In the genomic region with DNA sequence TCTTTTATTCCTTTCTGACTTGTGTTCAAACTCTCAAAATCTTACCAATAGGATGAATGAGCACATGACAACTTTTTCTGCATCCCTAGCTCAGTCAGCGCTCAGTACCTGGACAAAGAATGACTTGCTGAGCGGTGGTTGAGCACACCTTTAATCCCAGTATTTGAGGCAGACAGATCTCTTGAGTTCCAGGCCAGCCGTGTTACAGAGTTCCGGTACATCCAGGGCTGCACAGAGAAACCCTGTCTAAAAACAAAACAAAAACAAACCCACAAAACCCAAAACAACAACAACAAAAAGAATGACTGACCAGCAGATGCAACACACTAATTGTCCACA, we compare ENCODE assay signal across 8 mouse cellular contexts. TPM values are rescaled to one million over a fixed set of nuclear protein-coding genes. Genes with fewer than 3 reads are reported as not detected.
DNase-seq lines count a peak whose midpoint lies in the region; ATAC-seq and TF ChIP-seq lines count a peak whose summit lies in the region.

No protein-coding gene starts in this region.

- H3K27me3 ChIP-seq in heart, embryonic 10.5 days (ENCODE audit: insufficient read depth, poor library complexity, severe bottlenecking) = no peaks in the 10 kb centered on the region
- no peaks in the 10 kb centered on the region for H3K27me3 ChIP-seq in forebrain, embryonic 13.5 days
- no peaks in the 10 kb centered on the region for H3K27me3 ChIP-seq in liver, embryonic 14.5 days (ENCODE audit: control insufficient read depth, insufficient read depth, low read length)

- 27% methylated on average over 4 of the region's 4 CpGs for WGBS in heart, embryonic 10.5 days
- WGBS in forebrain, embryonic 13.5 days = 19% methylated on average over 4 of the region's 4 CpGs
- WGBS in liver, embryonic 14.5 days (ENCODE audit: insufficient replicate concordance) = 29% methylated on average over 4 of the region's 4 CpGs

- DNase-seq in heart, embryonic 10.5 days (ENCODE audit: low spot score) = no peak
- DNase-seq in heart, postnatal 10 days = no peak
- DNase-seq in liver, embryonic 14.5 days (ENCODE audit: low read depth in 3 of 3, low spot score in 3 of 3) = no peak
- DNase-seq in thymus, postnatal 36 days = no peak
- no peak for DNase-seq in left cerebral cortex, adult 18-20 months (ENCODE audit: low spot score in 2 of 2)

- H3K4me3 ChIP-seq in heart, embryonic 10.5 days = peak overlapping the region; percentile 90
- H3K4me3 ChIP-seq in forebrain, embryonic 13.5 days = peak overlapping the region; percentile 81
- peak overlapping the region; percentile 60 to 78 for H3K4me3 ChIP-seq in liver, embryonic 14.5 days (ENCODE audit: insufficient read depth in 1 of 2, low read depth in 2 of 2, low read length in 2 of 2)

- intact Hi-C loops in heart, postnatal 10 days (cut with DNase I) = loop anchor here (2.0 kb wide), 1 partner anchor 17 kb away; no protein-coding TSS in a partner anchor

- no peak for TF ChIP-seq EP300 in liver, embryonic 14.5 days (IDR thresholded peaks at IDR 0.05; ENCODE audit: low read depth)

- H3K36me3 ChIP-seq in heart, embryonic 10.5 days = 0 out of 2 replicates have a peak, but pooled peaks cover 9% of the 10 kb centered on the region
- peaks cover 6% of the 10 kb centered on the region; the same call in 1 of the 2 replicates for H3K36me3 ChIP-seq in forebrain, embryonic 13.5 days (ENCODE audit: poor library complexity, severe bottlenecking)
- no peaks in the 10 kb centered on the region for H3K36me3 ChIP-seq in liver, embryonic 14.5 days (replicated peaks; ENCODE audit: control insufficient read depth, insufficient read depth, low read depth)

- peaks cover 25% of the 10 kb centered on the region for H3K4me1 ChIP-seq in heart, embryonic 10.5 days
- peaks cover 20% of the 10 kb centered on the region for H3K4me1 ChIP-seq in forebrain, embryonic 13.5 days
- H3K4me1 ChIP-seq in liver, embryonic 14.5 days (replicated peaks; ENCODE audit: control insufficient read depth in 2 of 2, insufficient read depth in 2 of 2, low read length in 1 of 2) = peaks cover 14 to 28% of the 10 kb centered on the region in 2 experiments

- no peaks in the 10 kb centered on the region for H3K9me3 ChIP-seq in heart, embryonic 10.5 days
- no peaks in the 10 kb centered on the region for H3K9me3 ChIP-seq in forebrain, embryonic 13.5 days (replicated peaks)
- H3K9me3 ChIP-seq in liver, embryonic 14.5 days (ENCODE audit: control insufficient read depth, low read length) = no peaks in the 10 kb centered on the region

- peak overlapping the region; percentile 96 for H3K4me2 ChIP-seq in forebrain, embryonic 13.5 days
- peak overlapping the region; percentile 71 for H3K4me2 ChIP-seq in liver, embryonic 14.5 days (ENCODE audit: low read depth)

- H3K27ac ChIP-seq in heart, embryonic 10.5 days = peak overlapping the region; percentile 93; the same call in 1 of the 2 replicates
- no peak overlapping the region for H3K27ac ChIP-seq in forebrain, embryonic 13.5 days
- H3K27ac ChIP-seq in liver, embryonic 14.5 days = no peak overlapping the region

- no peak overlapping the region for H3K9ac ChIP-seq in forebrain, embryonic 13.5 days
- H3K9ac ChIP-seq in liver, embryonic 14.5 days (replicated peaks) = peak overlapping the region; percentile 52; the same call in 1 of the 2 replicates

- ATAC-seq in CD4-positive, CD25-positive, alpha-beta regulatory T cell, adult 4 months = peak; percentile 24
- ATAC-seq in forebrain, embryonic 13.5 days = peak; percentile 67
- peak; percentile 12; the same call in 1 of the 2 replicates for ATAC-seq in liver, embryonic 14.5 days (ENCODE audit: insufficient read depth)
- ATAC-seq in granulocyte monocyte progenitor cell, adult 5-6 weeks (replicated peaks; ENCODE audit: poor library complexity, severe bottlenecking) = no peak

- TF ChIP-seq CTCF in liver, embryonic 14.5 days (IDR thresholded peaks at IDR 0.05; ENCODE audit: low read depth) = no peak

RNA-seq across cellular contexts. Expression of a gene that starts 0.2 kb away (rescaled TPM):
- polyA plus RNA-seq in heart, embryonic 10.5 days (2016; fragmentation: Nextera tagmentation; extraction: Ambion mirVana) = 69.2 and 70.4 TPM in 2 replicates
- 10 to 100 TPM; 86.7 to 95.4 TPM for total RNA-seq in heart, postnatal 10 days (2021)
- polyA plus RNA-seq in CD4-positive, CD25-positive, alpha-beta regulatory T cell, adult 4 months (2017; shearing (Covaris generic)) = 100 to 1,000 TPM; 242 to 364 TPM
- 63.6 and 68.3 TPM in 2 replicates for polyA plus RNA-seq in forebrain, embryonic 13.5 days (2015; fragmentation: Nextera tagmentation; extraction: Ambion mirVana)
- polyA plus RNA-seq in liver, embryonic 14.5 days (2012; rRNA removed) = 10.0 TPM in 2 replicates
- polyA plus RNA-seq in liver, embryonic 14.5 days (2014; fragmentation: Nextera tagmentation; extraction: Ambion mirVana) = 11.6 and 12.7 TPM in 2 replicates
- total RNA-seq in granulocyte monocyte progenitor cell, adult 5-6 weeks (2014; fragmentation: Nextera tagmentation) = 117 and 134 TPM in 2 replicates
- 83.5 and 89.1 TPM in 2 replicates for total RNA-seq in granulocyte monocyte progenitor cell, adult 5-6 weeks (2017)
- total RNA-seq in left cerebral cortex, adult 18-20 months (2021) = 10 to 100 TPM; 40.3 to 50.5 TPM

RNA-seq across cellular contexts. Expression of a gene that starts 8.1 kb away (rescaled TPM):
- polyA plus RNA-seq in heart, embryonic 10.5 days (2016; fragmentation: Nextera tagmentation; extraction: Ambion mirVana) = 2.0 and 6.1 TPM in 2 replicates
- total RNA-seq in heart, postnatal 10 days (2021) = not detected
- polyA plus RNA-seq in CD4-positive, CD25-positive, alpha-beta regulatory T cell, adult 4 months (2017; shearing (Covaris generic)) = 1 to 10 TPM; 2.4 to 2.9 TPM
- 0.39 and 0.52 TPM in 2 replicates for polyA plus RNA-seq in forebrain, embryonic 13.5 days (2015; fragmentation: Nextera tagmentation; extraction: Ambion mirVana)
- 0.06 and 0.07 TPM in 2 replicates for polyA plus RNA-seq in liver, embryonic 14.5 days (2012; rRNA removed)
- 0.16 and 0.24 TPM in 2 replicates for polyA plus RNA-seq in liver, embryonic 14.5 days (2014; fragmentation: Nextera tagmentation; extraction: Ambion mirVana)
- 2.5 and 5.4 TPM in 2 replicates for total RNA-seq in granulocyte monocyte progenitor cell, adult 5-6 weeks (2014; fragmentation: Nextera tagmentation)
- total RNA-seq in granulocyte monocyte progenitor cell, adult 5-6 weeks (2017) = 0.10 and 0.43 TPM in 2 replicates
- 1 to 10 TPM; 1.6 TPM for total RNA-seq in left cerebral cortex, adult 18-20 months (2021)

RNA-seq across cellular contexts. Expression of a gene that starts 29.0 kb away (rescaled TPM):
- 69.0 and 93.4 TPM in 2 replicates for polyA plus RNA-seq in heart, embryonic 10.5 days (2016; fragmentation: Nextera tagmentation; extraction: Ambion mirVana)
- 10 to 100 TPM; 24.5 to 25.3 TPM for total RNA-seq in heart, postnatal 10 days (2021)
- 100 to 1,000 TPM; 124 to 126 TPM for polyA plus RNA-seq in CD4-positive, CD25-positive, alpha-beta regulatory T cell, adult 4 months (2017; shearing (Covaris generic))
- 85.4 and 88.3 TPM in 2 replicates for polyA plus RNA-seq in forebrain, embryonic 13.5 days (2015; fragmentation: Nextera tagmentation; extraction: Ambion mirVana)
- polyA plus RNA-seq in liver, embryonic 14.5 days (2012; rRNA removed) = 70.5 and 74.4 TPM in 2 replicates
- polyA plus RNA-seq in liver, embryonic 14.5 days (2014; fragmentation: Nextera tagmentation; extraction: Ambion mirVana) = 116 and 119 TPM in 2 replicates
- 11.0 and 12.9 TPM in 2 replicates for total RNA-seq in granulocyte monocyte progenitor cell, adult 5-6 weeks (2014; fragmentation: Nextera tagmentation)
- 15.4 and 16.7 TPM in 2 replicates for total RNA-seq in granulocyte monocyte progenitor cell, adult 5-6 weeks (2017)
- total RNA-seq in left cerebral cortex, adult 18-20 months (2021) = 10 to 100 TPM; 52.9 to 61.6 TPM

RNA-seq across cellular contexts. Expression of a gene that starts 32.5 kb away (rescaled TPM):
- polyA plus RNA-seq in heart, embryonic 10.5 days (2016; fragmentation: Nextera tagmentation; extraction: Ambion mirVana) = 14.5 and 21.3 TPM in 2 replicates
- total RNA-seq in heart, postnatal 10 days (2021) = 10 to 100 TPM; 18.9 to 19.7 TPM
- 10 to 100 TPM; 25.2 to 45.3 TPM for polyA plus RNA-seq in CD4-positive, CD25-positive, alpha-beta regulatory T cell, adult 4 months (2017; shearing (Covaris generic))
- polyA plus RNA-seq in forebrain, embryonic 13.5 days (2015; fragmentation: Nextera tagmentation; extraction: Ambion mirVana) = 15.4 and 20.1 TPM in 2 replicates
- 14.4 and 21.9 TPM in 2 replicates for polyA plus RNA-seq in liver, embryonic 14.5 days (2012; rRNA removed)
- 3.9 and 5.0 TPM in 2 replicates for polyA plus RNA-seq in liver, embryonic 14.5 days (2014; fragmentation: Nextera tagmentation; extraction: Ambion mirVana)
- 50.9 and 56.3 TPM in 2 replicates for total RNA-seq in granulocyte monocyte progenitor cell, adult 5-6 weeks (2014; fragmentation: Nextera tagmentation)
- 59.5 and 86.0 TPM in 2 replicates for total RNA-seq in granulocyte monocyte progenitor cell, adult 5-6 weeks (2017)
- 10 to 100 TPM; 36.8 to 38.5 TPM for total RNA-seq in left cerebral cortex, adult 18-20 months (2021)

RNA-seq across cellular contexts. Expression of a gene that starts 47.4 kb away (rescaled TPM):
- 166 and 197 TPM in 2 replicates for polyA plus RNA-seq in heart, embryonic 10.5 days (2016; fragmentation: Nextera tagmentation; extraction: Ambion mirVana)
- 10 to 100 TPM; 41.3 to 51.0 TPM for total RNA-seq in heart, postnatal 10 days (2021)
- 100 to 1,000 TPM; 127 to 203 TPM for polyA plus RNA-seq in CD4-positive, CD25-positive, alpha-beta regulatory T cell, adult 4 months (2017; shearing (Covaris generic))
- 310 and 349 TPM in 2 replicates for polyA plus RNA-seq in forebrain, embryonic 13.5 days (2015; fragmentation: Nextera tagmentation; extraction: Ambion mirVana)
- polyA plus RNA-seq in liver, embryonic 14.5 days (2012; rRNA removed) = 23.3 and 28.2 TPM in 2 replicates
- 33.5 and 36.8 TPM in 2 replicates for polyA plus RNA-seq in liver, embryonic 14.5 days (2014; fragmentation: Nextera tagmentation; extraction: Ambion mirVana)
- 82.0 and 84.2 TPM in 2 replicates for total RNA-seq in granulocyte monocyte progenitor cell, adult 5-6 weeks (2014; fragmentation: Nextera tagmentation)
- 73.4 and 104 TPM in 2 replicates for total RNA-seq in granulocyte monocyte progenitor cell, adult 5-6 weeks (2017)
- total RNA-seq in left cerebral cortex, adult 18-20 months (2021) = 10 to 100 TPM; 79.2 to 81.4 TPM
